Mouse (Mus musculus): ENCODE measurements around the gene H2-Ke6. TPM values are rescaled to one million over a fixed set of nuclear protein-coding genes. Genes with fewer than 3 reads are reported as not detected.
A peak's percentile ranks its signal among the peaks of the same experiment; 100 is the strongest.
"Not testable (repeated sequence)": the region's sequence is repeated elsewhere in the genome, so short reads cannot be mapped to it uniquely, and the experiment has no call there.

Gene H2-Ke6
- polyA plus RNA-seq, 1 experiment: 112 TPM

- no peak for DNase-seq (ENCODE audit: low spot score)
Measured at GRCm38 (mm10) chr17:34029890-34030595, 2.2 kb upstream of the H2-Ke6 start.

DNA sequence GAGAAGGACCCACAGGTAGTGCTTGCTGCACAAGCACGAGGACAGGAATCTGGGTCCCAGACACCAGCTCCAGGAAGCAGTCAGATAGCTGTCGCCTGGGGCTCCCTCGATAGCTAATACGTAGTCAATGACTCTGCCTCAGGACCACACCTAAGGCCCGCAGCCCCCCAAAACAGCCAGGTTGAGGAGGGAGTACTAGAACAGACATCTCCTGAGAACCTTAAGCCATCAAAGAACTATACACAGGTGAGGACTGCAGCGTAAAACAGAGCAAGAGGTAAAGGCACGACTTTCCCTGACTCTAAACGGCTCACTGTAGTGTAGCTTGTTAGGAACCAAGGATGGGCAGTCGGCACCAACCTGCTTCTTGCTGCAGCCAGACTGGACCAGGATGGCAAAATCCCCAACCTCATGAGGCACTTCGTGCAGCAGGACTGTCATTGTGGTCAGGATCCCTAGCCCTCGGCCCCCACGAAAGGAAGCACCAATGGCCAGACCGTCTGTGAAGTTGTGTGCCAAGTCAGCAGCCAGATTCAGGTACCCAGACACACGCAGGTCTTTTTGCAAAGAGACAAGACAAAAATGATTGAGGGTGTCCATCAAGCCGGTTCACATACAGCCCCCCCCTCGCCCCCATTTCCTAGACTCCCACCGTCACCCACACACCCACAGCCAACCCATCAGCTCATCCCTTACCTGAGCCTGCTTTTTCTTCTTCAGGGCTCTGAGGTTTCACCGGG is 1.5 kb upstream of the H2-Ke6 start:
- DNase-seq (ENCODE audit: low spot score): no peak

DNA sequence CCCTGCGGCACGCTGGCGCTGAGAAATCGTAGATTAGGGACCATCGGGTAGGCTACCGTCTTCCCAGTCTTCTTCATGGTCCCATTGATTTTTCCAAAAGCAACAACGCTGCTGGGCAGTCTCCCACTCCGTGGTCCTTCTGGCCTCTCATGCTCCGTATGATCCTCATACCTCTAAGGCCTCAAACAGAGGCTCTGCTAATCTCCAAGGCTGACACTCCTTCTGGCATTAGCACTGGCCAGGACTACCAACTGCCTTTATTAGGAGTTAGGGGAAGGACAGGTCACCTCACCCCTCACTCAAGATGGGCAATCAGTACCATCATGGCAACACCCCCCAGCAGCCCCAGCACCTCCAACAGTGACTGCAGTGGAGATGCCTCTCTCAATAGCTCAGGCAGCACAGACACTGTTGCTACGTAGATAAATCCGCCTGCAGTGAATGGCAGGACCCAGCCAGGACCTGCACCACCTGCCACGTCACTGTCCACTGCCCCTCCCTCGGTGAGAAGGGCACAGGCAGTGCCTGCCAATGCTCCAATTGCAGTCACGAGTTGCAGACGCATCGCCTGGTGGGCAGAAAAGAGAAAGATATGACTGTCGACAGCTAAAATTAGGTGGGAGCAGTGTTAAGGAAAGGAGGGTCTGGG is 765 bp upstream of the H2-Ke6 start:
- DNase-seq (ENCODE audit: low spot score): no peak

DNA sequence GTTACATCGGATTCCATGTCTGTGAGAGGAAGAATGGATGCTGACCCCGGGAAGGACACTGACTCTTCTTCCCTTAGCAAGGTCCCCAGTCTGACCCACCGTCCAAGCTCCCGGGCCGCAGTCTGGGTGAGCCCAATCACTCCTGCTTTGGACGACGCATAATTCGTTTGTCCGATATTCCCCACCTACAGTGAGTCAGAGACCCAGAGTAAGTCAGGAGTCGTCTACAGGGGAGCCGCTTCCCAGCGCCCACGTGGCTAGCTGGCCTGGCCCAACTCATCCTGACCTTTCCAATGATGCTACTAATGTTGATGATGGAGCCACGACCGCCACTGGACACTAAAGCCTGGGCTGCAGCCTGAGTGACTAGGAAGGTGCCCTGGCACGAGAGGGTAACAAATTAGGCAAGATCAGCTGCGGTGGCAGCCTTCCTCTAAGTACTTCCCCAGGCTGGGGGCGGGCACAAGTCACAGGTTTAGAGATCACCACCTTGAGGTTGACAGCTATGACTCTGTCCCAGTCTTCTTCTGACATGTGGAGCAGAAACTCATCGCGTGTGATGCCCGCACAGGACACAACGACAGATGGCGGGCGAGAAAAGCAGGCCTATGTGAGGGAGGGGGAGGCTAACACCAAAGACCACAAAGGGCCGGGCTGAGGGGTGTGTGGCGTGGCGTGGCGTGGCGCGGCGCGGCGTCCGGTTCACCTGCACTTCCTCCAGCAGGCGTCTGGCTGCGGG is 774 bp downstream of the H2-Ke6 start:
- DNase-seq (ENCODE audit: low spot score): no peak

DNA sequence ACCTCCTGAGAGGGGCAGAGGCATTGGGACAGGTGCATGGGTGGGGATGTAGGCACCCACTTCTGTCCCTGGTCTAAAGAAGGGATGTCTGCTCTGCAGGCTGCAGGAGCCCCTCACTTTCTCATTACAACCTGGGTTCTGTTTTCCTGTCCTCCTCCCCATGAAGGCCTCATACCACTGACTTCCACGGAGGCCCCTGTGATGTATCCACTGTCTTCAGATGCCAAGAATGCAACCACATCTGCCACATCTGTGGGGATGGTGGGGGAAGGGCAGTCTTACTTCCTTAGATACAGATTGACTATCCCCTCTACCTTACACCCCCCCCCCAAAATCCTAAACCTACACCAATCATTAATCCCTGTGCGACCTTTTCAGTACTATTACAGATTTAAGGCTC is 1.6 kb downstream of the H2-Ke6 start:
- no peak for DNase-seq (ENCODE audit: low spot score)

- no peak for DNase-seq (ENCODE audit: low spot score)
Measured at GRCm38 (mm10) chr17:34025756-34026151, 2.1 kb downstream of the H2-Ke6 start.

- DNase-seq (ENCODE audit: low spot score): no peak
Measured at GRCm38 (mm10) chr17:34024861-34025755, 2.8 kb downstream of the H2-Ke6 start.

DNA sequence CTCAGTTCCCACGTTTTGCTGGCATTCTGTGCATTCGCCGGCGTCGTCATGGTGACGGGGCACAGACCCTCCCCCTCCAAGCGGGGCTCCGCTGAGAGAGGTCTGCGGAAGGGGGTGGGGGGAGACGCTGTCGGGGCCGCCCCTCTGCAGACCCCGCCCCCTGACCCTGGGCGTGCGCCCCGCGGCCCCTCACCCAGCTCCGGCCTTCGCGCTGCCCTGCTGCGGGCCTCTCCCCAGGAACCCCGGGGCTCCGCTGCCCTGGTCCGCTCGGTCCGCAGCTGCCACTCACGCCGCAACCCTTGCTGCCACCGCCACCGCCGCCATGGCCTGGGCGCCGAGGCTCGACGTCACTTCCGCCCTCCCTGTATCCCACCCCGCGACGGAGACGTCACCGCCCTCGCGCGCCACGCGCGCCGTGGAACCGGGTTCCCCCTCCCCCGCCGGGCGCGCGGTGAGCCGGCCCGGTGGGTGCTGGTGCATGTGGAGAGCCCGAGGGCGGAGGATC is 3.5 kb downstream of the H2-Ke6 start, which contains the start of gene Ring1:
TSS of gene Ring1 (minus strand) at position 364 of the 505 bp plus-strand sequence.
- DNase-seq (ENCODE audit: low spot score): peak; percentile 87

GRCm38 (mm10) chr17:34023678-34024077 is 4.2 kb downstream of the H2-Ke6 start:
- no peak for DNase-seq (ENCODE audit: low spot score)

- no peak for DNase-seq (ENCODE audit: low spot score)
Measured at GRCm38 (mm10) chr17:34022987-34023386, 4.9 kb downstream of the H2-Ke6 start.

- no peak for DNase-seq (ENCODE audit: low spot score)
Measured at GRCm38 (mm10) chr17:34022414-34022783, 5.5 kb downstream of the H2-Ke6 start.

DNA sequence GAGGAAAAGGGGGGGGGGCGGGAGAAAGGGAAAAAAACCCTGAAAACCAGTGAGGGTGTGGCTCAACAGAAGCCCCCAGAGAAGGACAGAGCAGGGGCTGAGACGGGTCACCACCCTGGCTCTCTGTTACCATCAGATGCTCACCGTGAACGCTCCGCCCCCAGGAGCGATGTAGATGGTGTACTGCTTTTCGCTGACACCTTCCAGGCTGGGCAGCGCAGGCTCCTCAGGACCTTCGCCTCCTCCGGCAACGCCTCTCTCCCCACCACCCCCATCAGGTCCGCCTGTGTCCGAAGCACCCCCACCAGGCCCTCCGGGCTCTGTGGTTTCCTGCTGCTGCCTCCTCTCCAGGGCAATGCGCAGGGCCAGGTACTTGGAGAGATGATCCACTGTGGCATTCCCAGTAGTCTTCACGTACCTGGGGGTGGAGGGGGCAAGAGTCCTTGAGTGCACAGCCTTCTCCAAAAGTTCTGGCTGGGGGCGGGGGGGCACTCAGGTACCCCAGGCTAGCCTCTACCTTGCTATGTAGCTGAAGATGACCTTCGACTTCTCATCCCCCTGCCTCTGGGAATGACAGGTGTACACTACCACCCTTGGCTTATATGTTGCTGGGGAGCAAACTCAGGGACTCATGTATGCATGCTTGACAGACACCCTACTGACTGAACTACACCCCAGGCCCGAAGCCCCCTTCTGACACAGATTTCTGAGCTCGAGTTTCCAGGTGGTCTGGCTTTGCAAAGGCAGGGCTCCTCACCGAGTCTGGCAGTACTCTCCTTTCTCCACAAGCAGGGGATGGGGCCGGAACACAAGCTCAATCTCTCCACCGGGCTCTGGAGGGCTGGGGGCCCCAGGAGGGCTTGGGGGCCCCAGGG is 6.1 kb downstream of the H2-Ke6 start:
- no peak for DNase-seq (ENCODE audit: low spot score)

- DNase-seq (ENCODE audit: low spot score): no peak
Measured at GRCm38 (mm10) chr17:34013436-34013835, 14.4 kb downstream of the H2-Ke6 start.

DNA sequence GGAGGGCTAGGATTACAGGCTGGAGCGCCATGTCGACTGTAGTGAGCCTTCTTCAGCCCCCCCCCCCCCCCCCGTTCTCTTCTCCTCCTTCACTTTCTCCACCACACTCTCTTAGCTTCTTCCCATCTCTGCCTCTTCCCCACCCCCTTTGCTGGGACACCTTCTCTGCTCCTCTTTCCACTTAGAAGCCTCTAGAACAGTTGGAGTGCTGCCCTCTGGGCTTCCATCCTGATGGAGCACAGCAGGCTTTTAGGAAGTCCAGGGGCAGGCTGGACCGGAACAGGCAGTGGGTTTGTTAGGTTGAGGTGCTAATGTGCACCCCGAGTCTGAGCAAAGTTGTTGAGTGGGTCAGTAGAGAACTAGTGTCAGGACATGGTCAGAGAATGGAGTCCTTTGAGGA is 17.7 kb downstream of the H2-Ke6 start:
- no peak for DNase-seq (ENCODE audit: low spot score)

GRCm38 (mm10) chr17:34006570-34006969 is 21.3 kb downstream of the H2-Ke6 start:
- no peak for DNase-seq (ENCODE audit: low spot score)

GRCm38 (mm10) chr17:34003426-34003825 is 24.4 kb downstream of the H2-Ke6 start:
- DNase-seq (ENCODE audit: low spot score): no peak

DNA sequence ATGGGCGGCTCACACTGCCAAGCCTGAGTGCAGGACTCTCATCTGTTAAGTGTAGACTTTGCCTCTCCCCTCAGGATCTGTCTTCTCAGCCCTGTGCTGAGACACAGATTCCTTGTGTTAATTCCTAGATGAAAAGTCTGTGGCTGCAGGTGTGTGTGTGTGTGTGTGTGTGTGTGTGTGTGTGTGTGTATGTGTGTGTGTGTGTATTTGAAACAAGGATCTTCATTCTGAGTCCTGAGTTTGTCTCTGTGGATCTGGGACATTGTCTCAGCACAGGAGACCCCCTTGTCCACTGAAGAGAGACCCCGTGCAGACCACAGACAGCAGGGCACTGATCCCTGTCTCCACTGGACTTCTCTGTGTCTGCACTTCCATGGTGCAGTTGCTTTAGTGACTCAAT is 27.1 kb downstream of the H2-Ke6 start:
- DNase-seq (ENCODE audit: low spot score): not testable (repeated sequence)

DNA sequence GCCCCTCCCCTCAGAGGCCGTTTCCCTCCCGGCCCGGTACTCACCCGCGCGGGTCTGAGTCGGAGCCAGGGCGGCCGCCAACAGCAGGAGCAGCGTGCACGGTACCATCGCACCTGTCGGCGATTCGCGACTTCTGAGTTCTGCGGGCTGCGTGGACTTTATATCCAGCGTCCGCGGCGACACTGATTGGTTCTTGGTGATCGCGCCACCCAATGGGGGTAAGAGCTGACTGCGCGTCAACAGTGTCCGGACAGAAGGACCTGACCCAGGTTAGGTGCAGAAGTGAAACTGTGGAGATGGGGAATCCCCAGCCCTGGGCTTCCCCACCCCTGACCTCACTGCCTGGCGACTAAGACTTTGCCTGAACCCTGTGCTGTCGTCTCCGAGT is 27.7 kb downstream of the H2-Ke6 start, which contains the start of gene H2-K1:
TSS of gene H2-K1 (minus strand) at position 198 of the 388 bp plus-strand sequence.
- peak; percentile 83 for DNase-seq (ENCODE audit: low spot score)

- DNase-seq (ENCODE audit: low spot score): no peak
Measured at GRCm38 (mm10) chr17:33999341-34000149, 28.3 kb downstream of the H2-Ke6 start.

Data from urinary bladder, adult 2 months (tissue).